21 mouse cellular contexts compared by ENCODE assay signal in the genomic region with DNA sequence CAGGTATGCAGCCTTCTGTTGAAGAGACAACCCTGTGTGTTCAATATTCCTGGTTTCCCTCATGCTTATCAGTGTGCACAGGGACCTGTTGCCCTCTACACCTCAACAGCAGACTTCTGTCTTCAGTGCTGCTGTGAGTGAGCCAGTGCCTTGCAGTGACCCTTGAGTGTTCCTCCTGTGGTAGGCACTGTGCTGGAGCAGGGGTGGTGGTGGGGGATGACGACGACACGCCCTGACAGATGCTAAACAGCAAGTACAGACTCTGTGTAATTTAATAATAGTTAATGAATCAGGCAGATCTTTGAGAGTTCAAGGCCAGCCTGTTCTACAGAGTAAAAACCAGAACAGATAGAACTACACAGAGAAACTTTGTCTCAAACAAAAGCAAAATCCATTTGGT. TPM values are rescaled to one million over a fixed set of nuclear protein-coding genes. Genes with fewer than 3 reads are reported as not detected.
DNase-seq lines count a peak whose midpoint lies in the region; ATAC-seq and TF ChIP-seq lines count a peak whose summit lies in the region.
"Had no signal": no experiment of that assay in that cellular context is flagged by ENCODE, and none has a peak within 500 bp of the region (broad histone marks: within the 10 kb centered on the region; RNA-seq: fewer than 3 reads in every experiment).

No protein-coding gene starts in this region.

- H3K4me3 ChIP-seq in heart, embryonic 12.5 days, result no peak overlapping the region
- no peak overlapping the region for H3K4me3 ChIP-seq in liver, embryonic 13.5 days (replicated peaks)
- H3K4me3 ChIP-seq in liver, postnatal 0 days (ENCODE audit: low read depth, low read length), result no peak overlapping the region
- no peak overlapping the region for H3K4me3 ChIP-seq in intestine, embryonic 16.5 days (ENCODE audit: low read length)
- no peak overlapping the region for H3K4me3 ChIP-seq in stomach, embryonic 14.5 days (ENCODE audit: low read depth, low read length)
- H3K4me3 ChIP-seq: embryonic facial prominence, embryonic 12.5 days; hindbrain, embryonic 12.5 days; kidney, embryonic 15.5 days had no signal

- H3K27me3 ChIP-seq in heart, embryonic 12.5 days (replicated peaks), result no peaks in the 10 kb centered on the region
- no peaks in the 10 kb centered on the region for H3K27me3 ChIP-seq in liver, embryonic 13.5 days
- H3K27me3 ChIP-seq in liver, postnatal 0 days (ENCODE audit: insufficient read depth, low read length), result no peaks in the 10 kb centered on the region
- H3K27me3 ChIP-seq in intestine, embryonic 16.5 days (replicated peaks; ENCODE audit: control insufficient read depth, insufficient read depth, low read length), result no peaks in the 10 kb centered on the region
- H3K27me3 ChIP-seq in stomach, embryonic 14.5 days (ENCODE audit: control insufficient read depth, insufficient read depth, low read length), result no peaks in the 10 kb centered on the region
- H3K27me3 ChIP-seq: embryonic facial prominence, embryonic 12.5 days; hindbrain, embryonic 12.5 days; kidney, embryonic 15.5 days had no signal

- H3K4me2 ChIP-seq in heart, embryonic 12.5 days, result no peak overlapping the region
- H3K4me2 ChIP-seq in liver, embryonic 13.5 days, result peak overlapping the region; percentile 20; the same call in 1 of the 2 replicates
- H3K4me2 ChIP-seq in liver, postnatal 0 days (ENCODE audit: low read depth, low read length), result no peak overlapping the region
- H3K4me2 ChIP-seq in intestine, embryonic 16.5 days (ENCODE audit: low read depth, low read length), result no peak overlapping the region
- H3K4me2 ChIP-seq in stomach, embryonic 14.5 days (replicated peaks; ENCODE audit: low read depth, low read length), result no peak overlapping the region
- H3K4me2 ChIP-seq: embryonic facial prominence, embryonic 12.5 days; hindbrain, embryonic 12.5 days; kidney, embryonic 15.5 days had no signal

- H3K9ac ChIP-seq in heart, embryonic 12.5 days, result 0 out of 2 replicates have a peak overlapping the region, but pooled peaks have one; percentile 2
- no peak overlapping the region for H3K9ac ChIP-seq in liver, embryonic 13.5 days
- no peak overlapping the region for H3K9ac ChIP-seq in liver, postnatal 0 days (replicated peaks)
- H3K9ac ChIP-seq in intestine, embryonic 16.5 days (ENCODE audit: low read depth, low read length), result peak overlapping the region; percentile 12; the same call in 1 of the 2 replicates
- no peak overlapping the region for H3K9ac ChIP-seq in stomach, embryonic 14.5 days (replicated peaks; ENCODE audit: low read depth, low read length)
- H3K9ac ChIP-seq: embryonic facial prominence, embryonic 12.5 days; hindbrain, embryonic 12.5 days; kidney, embryonic 15.5 days had no signal

- no peak for ATAC-seq in heart, embryonic 12.5 days (ENCODE audit: insufficient number of reproducible peaks, low FRiP score)
- no peak for ATAC-seq in liver, embryonic 13.5 days (ENCODE audit: low read depth)
- no peak for ATAC-seq in liver, postnatal 0 days
- ATAC-seq in intestine, embryonic 16.5 days, result no peak
- no peak for ATAC-seq in stomach, embryonic 14.5 days (ENCODE audit: insufficient number of reproducible peaks, insufficient read depth, low FRiP score, low read depth)
- ATAC-seq: activated CD4-positive, CD25-positive, alpha-beta regulatory T cell, adult 4 months; forebrain, embryonic 14.5 days; inflammation-experienced regulatory T-cells, adult 6 months had no signal

- H3K9me3 ChIP-seq in heart, embryonic 12.5 days (replicated peaks), result no peaks in the 10 kb centered on the region
- no peaks in the 10 kb centered on the region for H3K9me3 ChIP-seq in liver, embryonic 13.5 days (replicated peaks)
- H3K9me3 ChIP-seq in liver, postnatal 0 days (ENCODE audit: low read length), result no peaks in the 10 kb centered on the region
- H3K9me3 ChIP-seq in intestine, embryonic 16.5 days (ENCODE audit: control insufficient read depth, low read length), result no peaks in the 10 kb centered on the region
- H3K9me3 ChIP-seq in stomach, embryonic 14.5 days (ENCODE audit: control insufficient read depth, low read depth, low read length), result no peaks in the 10 kb centered on the region
- H3K9me3 ChIP-seq: embryonic facial prominence, embryonic 12.5 days; kidney, embryonic 15.5 days had no signal

- no peak for TF ChIP-seq EP300 in liver, postnatal 0 days (IDR thresholded peaks at IDR 0.05; ENCODE audit: low read depth)

- H3K36me3 ChIP-seq in heart, embryonic 12.5 days, result peaks cover 36% of the 10 kb centered on the region
- peaks cover 53% of the 10 kb centered on the region for H3K36me3 ChIP-seq in liver, embryonic 13.5 days
- peaks cover 14% of the 10 kb centered on the region for H3K36me3 ChIP-seq in liver, postnatal 0 days (replicated peaks; ENCODE audit: insufficient read depth, low read length)
- peaks cover 3% of the 10 kb centered on the region; the same call in 1 of the 2 replicates for H3K36me3 ChIP-seq in intestine, embryonic 16.5 days (ENCODE audit: control insufficient read depth, insufficient read depth, low read length)
- peaks cover 3% of the 10 kb centered on the region; the same call in 1 of the 2 replicates for H3K36me3 ChIP-seq in stomach, embryonic 14.5 days (ENCODE audit: control insufficient read depth, insufficient read depth, low read length)

- H3K4me1 ChIP-seq in heart, embryonic 12.5 days (replicated peaks), result peaks cover 57% of the 10 kb centered on the region
- H3K4me1 ChIP-seq in liver, embryonic 13.5 days (replicated peaks), result peaks cover 75% of the 10 kb centered on the region
- peaks cover 48% of the 10 kb centered on the region for H3K4me1 ChIP-seq in liver, postnatal 0 days (ENCODE audit: insufficient read depth)
- H3K4me1 ChIP-seq in intestine, embryonic 16.5 days (ENCODE audit: control insufficient read depth, insufficient read depth, low read length), result peaks cover 36% of the 10 kb centered on the region
- H3K4me1 ChIP-seq in stomach, embryonic 14.5 days (ENCODE audit: control insufficient read depth, insufficient read depth, low read length), result peaks cover 30% of the 10 kb centered on the region

- WGBS in heart, embryonic 12.5 days, result 92% methylated on average over 3 of the region's 3 CpGs
- WGBS in liver, embryonic 13.5 days (ENCODE audit: insufficient replicate concordance), result 73% methylated on average over 3 of the region's 3 CpGs
- 79% methylated on average over 3 of the region's 3 CpGs for WGBS in liver, postnatal 0 days (ENCODE audit: insufficient replicate concordance)
- WGBS in intestine, embryonic 16.5 days, result 81% methylated on average over 3 of the region's 3 CpGs
- 85% methylated on average over 3 of the region's 3 CpGs for WGBS in stomach, embryonic 14.5 days

- H3K27ac ChIP-seq in heart, embryonic 12.5 days (ENCODE audit: poor library complexity, severe bottlenecking), result 0 out of 2 replicates have a peak overlapping the region, but pooled peaks have one; percentile 11
- H3K27ac ChIP-seq in liver, embryonic 13.5 days, result peak overlapping the region; percentile 60; the same call in 1 of the 2 replicates
- no peak overlapping the region for H3K27ac ChIP-seq in liver, postnatal 0 days (ENCODE audit: low read depth)
- peak overlapping the region; percentile 50; the same call in 1 of the 2 replicates for H3K27ac ChIP-seq in intestine, embryonic 16.5 days (ENCODE audit: low read length)
- H3K27ac ChIP-seq in stomach, embryonic 14.5 days (ENCODE audit: low read length), result peak overlapping the region; percentile 44; the same call in 1 of the 2 replicates
- H3K27ac ChIP-seq: embryonic facial prominence, embryonic 12.5 days; hindbrain, embryonic 12.5 days; kidney, embryonic 15.5 days had no signal

- no peak for DNase-seq in heart, adult 8-10 months (ENCODE audit: low spot score)
- no peak for DNase-seq in liver, embryonic 13.5 days
- no peak for DNase-seq in liver, postnatal 0 days
- no peak for DNase-seq in cerebellum, adult 8-10 months
- DNase-seq in cerebellum, postnatal 25 days, result no peak
- DNase-seq: cerebellum, adult 9-10 months; gastrocnemius, postnatal 25 days; kidney, postnatal 4 days; lung, adult 18-20 months; lung, postnatal 14 days; retina, postnatal 1 day; thymus, adult 18-20 months had no signal

- TF ChIP-seq CTCF in liver, postnatal 0 days (IDR thresholded peaks at IDR 0.05; ENCODE audit: low read depth), result no peak

RNA-seq across cellular contexts. Expression of gene Tab1, which starts 3.7 kb away (rescaled TPM):
- polyA plus RNA-seq in heart, embryonic 12.5 days (2016; fragmentation: Nextera tagmentation; extraction: Ambion mirVana), result 30.5 TPM in 2 replicates
- total RNA-seq in heart, adult 8-10 months (2022), result 10 to 100 TPM; 17.7 to 24.7 (median 23.3) TPM
- polyA plus RNA-seq in liver, embryonic 13.5 days (2015; fragmentation: Nextera tagmentation; extraction: Ambion mirVana), result 12.5 and 12.9 TPM in 2 replicates
- 7.0 and 7.5 TPM in 2 replicates for polyA plus RNA-seq in liver, postnatal 0 days (2015; fragmentation: Nextera tagmentation; extraction: Ambion mirVana)
- polyA plus RNA-seq in intestine, embryonic 16.5 days (2015; fragmentation: Nextera tagmentation; extraction: Ambion mirVana), result 28.2 and 29.6 TPM in 2 replicates
- polyA plus RNA-seq in stomach, embryonic 14.5 days (2014; fragmentation: Nextera tagmentation; extraction: Ambion mirVana), result 32.2 and 34.9 TPM in 2 replicates

RNA-seq across cellular contexts. Expression of gene Mgat3, which starts 36.9 kb away (rescaled TPM):
- 1.4 TPM in 2 replicates for polyA plus RNA-seq in heart, embryonic 12.5 days (2016; fragmentation: Nextera tagmentation; extraction: Ambion mirVana)
- 1 to 10 TPM; 2.9 to 6.2 (median 4.5) TPM for total RNA-seq in heart, adult 8-10 months (2022)
- polyA plus RNA-seq in liver, embryonic 13.5 days (2015; fragmentation: Nextera tagmentation; extraction: Ambion mirVana), result 0.44 and 0.58 TPM in 2 replicates
- polyA plus RNA-seq in liver, postnatal 0 days (2015; fragmentation: Nextera tagmentation; extraction: Ambion mirVana), result 0.12 and 0.14 TPM in 2 replicates
- polyA plus RNA-seq in intestine, embryonic 16.5 days (2015; fragmentation: Nextera tagmentation; extraction: Ambion mirVana), result 14.8 and 19.7 TPM in 2 replicates
- polyA plus RNA-seq in stomach, embryonic 14.5 days (2014; fragmentation: Nextera tagmentation; extraction: Ambion mirVana), result 12.8 and 13.7 TPM in 2 replicates
- polyA plus RNA-seq: inflammation-experienced regulatory T-cells, adult 6 months had no signal

RNA-seq across cellular contexts. Expression of gene Rpl3, which starts 45.0 kb away (rescaled TPM):
- 601 and 631 TPM in 2 replicates for polyA plus RNA-seq in heart, embryonic 12.5 days (2016; fragmentation: Nextera tagmentation; extraction: Ambion mirVana)
- 100 to 1,000 TPM; 125 to 157 (median 135) TPM for total RNA-seq in heart, adult 8-10 months (2022)
- 807 and 835 TPM in 2 replicates for polyA plus RNA-seq in liver, embryonic 13.5 days (2015; fragmentation: Nextera tagmentation; extraction: Ambion mirVana)
- 394 and 407 TPM in 2 replicates for polyA plus RNA-seq in liver, postnatal 0 days (2015; fragmentation: Nextera tagmentation; extraction: Ambion mirVana)
- polyA plus RNA-seq in intestine, embryonic 16.5 days (2015; fragmentation: Nextera tagmentation; extraction: Ambion mirVana), result 1,018 and 1,133 TPM in 2 replicates
- 1,379 and 1,439 TPM in 2 replicates for polyA plus RNA-seq in stomach, embryonic 14.5 days (2014; fragmentation: Nextera tagmentation; extraction: Ambion mirVana)

RNA-seq across cellular contexts. Expression of gene Syngr1, which starts 45.5 kb away (rescaled TPM):
- 17.2 and 19.0 TPM in 2 replicates for polyA plus RNA-seq in heart, embryonic 12.5 days (2016; fragmentation: Nextera tagmentation; extraction: Ambion mirVana)
- total RNA-seq in heart, adult 8-10 months (2022), result 100 to 1,000 TPM in 2 of 4 experiments, 10 to 100 TPM in 2; 91.7 to 111 (median 98.9) TPM
- 16.0 and 20.5 TPM in 2 replicates for polyA plus RNA-seq in liver, embryonic 13.5 days (2015; fragmentation: Nextera tagmentation; extraction: Ambion mirVana)
- polyA plus RNA-seq in liver, postnatal 0 days (2015; fragmentation: Nextera tagmentation; extraction: Ambion mirVana), result 10.3 and 10.4 TPM in 2 replicates
- polyA plus RNA-seq in intestine, embryonic 16.5 days (2015; fragmentation: Nextera tagmentation; extraction: Ambion mirVana), result 15.2 and 16.0 TPM in 2 replicates
- polyA plus RNA-seq in stomach, embryonic 14.5 days (2014; fragmentation: Nextera tagmentation; extraction: Ambion mirVana), result 32.3 and 38.8 TPM in 2 replicates

Comparison
In these comparisons a context has a peak if more than half of its experiments do, and no peak if none do; other contexts are left out.
1. H3K9ac ChIP-seq: peak in heart, embryonic 12.5 days (single experiment) and intestine, embryonic 16.5 days (single experiment); none in liver, embryonic 13.5 days (single experiment), liver, postnatal 0 days (single experiment) and stomach, embryonic 14.5 days (single experiment).